Mouse (Mus musculus): ENCODE results near the gene Zfp524.

DNA sequence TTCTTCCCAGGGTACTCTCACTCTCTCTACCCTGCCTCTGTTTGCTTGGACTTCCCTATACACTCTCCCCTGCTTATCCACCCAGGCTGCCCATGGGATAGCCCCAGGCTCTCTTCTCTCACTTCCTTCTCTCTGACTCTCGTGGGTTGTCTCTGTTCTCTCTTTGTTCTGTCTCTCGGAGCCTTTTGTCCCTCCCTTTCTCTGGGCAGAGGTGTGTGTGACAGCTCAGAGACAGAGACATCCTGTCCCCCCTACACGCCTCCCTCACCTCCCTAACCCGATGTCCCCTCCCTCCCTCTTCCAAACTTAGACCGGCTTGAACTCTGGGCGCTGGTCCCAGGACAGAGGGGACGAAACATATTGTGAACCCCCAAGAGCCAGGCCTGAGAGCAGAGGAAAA lies 42.5 kb upstream of the Zfp524 start:
- TF ChIP-seq EP300 (IDR thresholded peaks at IDR 0.05; ENCODE audit: low read depth) (no peak), CTCF (IDR thresholded peaks at IDR 0.05; ENCODE audit: low read depth) (no peak)
